Mouse (Mus musculus) cerebellum, adult 18-20 months (tissue): ENCODE measurements at regions not wholly inside any gene's neighbourhood (a gene's known extent, or its start where the extent isn't known, plus 50 kb on each side); places are given as distances from the start of the nearest gene placed in this dataset.
"Not testable (repeated sequence)": the region's sequence is repeated elsewhere in the genome, so short reads cannot be mapped to it uniquely, and the experiment has no call there.

ENCODE experiments used
- DNase-seq, 2 experiments: peaks; one replicate each; pipeline ENCODE4 v3.0.0; 2021

DNA sequence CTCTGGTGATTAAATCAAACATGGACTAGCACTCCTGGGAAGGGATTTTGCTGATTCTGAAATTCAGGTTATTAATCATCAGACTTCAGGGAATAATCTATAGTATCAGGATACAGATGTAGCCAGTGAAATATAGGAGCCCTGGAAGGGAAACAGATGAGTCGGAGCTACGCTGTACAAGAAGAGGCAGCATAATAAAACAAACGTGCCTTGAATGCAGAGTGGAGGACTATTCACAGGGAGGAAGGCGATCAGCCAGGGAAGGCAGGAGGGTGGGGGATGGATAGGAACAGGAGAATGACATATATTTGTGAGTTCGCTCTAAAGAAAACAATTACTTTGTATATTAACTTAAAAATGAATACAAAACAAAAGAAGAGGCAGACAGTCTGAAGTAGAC lies 286.6 kb upstream of the Got2 start:
- DNase-seq = no peak

DNA sequence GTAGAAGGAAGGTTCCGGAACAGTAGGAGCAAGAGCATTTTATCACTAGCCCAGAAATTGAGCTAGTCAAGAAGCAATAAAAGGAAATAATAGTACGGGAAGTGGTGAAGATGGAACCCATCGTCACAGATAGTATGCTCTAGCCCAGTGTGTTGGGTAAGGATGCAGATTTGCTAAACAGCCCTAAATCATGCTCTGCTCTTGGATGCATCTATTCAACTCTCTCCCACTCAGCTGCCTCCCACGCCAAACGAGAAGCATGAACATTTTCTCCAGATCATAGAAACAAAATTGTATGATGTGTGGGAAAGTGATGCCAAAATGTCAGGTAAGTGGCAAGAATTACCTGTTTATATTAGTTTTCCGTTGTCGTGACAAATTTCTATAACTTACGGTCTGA lies 276.6 kb upstream of the Got2 start:
- DNase-seq = no peak

DNA sequence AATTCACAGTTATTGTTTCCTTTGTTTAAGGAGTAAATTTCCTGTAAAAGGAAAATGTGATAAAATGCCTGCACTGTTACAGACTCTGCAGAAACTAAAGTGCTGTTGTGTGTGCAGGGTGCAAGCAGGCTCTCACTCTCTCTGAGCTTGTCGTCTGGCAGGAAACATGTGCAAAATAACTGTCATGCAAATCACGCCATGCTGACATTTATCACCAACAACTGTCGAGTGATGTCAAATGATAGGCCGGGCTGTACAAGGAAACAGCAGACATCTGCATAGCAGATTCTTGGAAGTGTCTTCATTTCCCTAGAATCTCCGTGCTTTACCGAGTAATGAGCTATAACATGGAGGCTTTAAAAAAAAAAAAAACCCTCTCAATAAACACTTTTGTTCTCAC lies 271.6 kb upstream of the Got2 start:
- DNase-seq = no peak

GRCm38 (mm10) chr8:96152496-96153250 lies 264.3 kb upstream of the Got2 start:
- peak; percentile 10 to 46 for DNase-seq

DNA sequence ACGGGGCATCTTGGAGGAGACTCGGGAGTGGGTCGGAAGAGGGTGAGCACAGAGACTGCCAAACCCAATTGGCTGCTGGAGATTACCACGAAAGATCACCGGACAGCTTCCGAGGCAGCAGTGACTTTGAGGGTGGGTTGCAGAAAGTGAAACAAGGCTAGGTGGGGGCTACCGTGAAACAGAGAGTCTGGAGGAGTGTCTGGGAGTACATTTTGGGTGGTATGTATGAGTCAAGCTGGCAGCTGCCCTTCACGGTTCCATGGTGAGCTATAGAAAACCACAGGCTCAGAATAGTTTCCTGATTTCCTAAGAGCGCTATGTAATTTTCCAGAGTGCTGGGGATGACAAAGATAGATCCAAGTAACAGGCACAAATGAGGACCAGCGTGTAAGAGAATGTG lies 263.7 kb upstream of the Got2 start:
- no peak for DNase-seq

- no peak for DNase-seq
These were observed 262.7 kb upstream of the Got2 start for GRCm38 (mm10) chr8:96151065-96151472.

DNA sequence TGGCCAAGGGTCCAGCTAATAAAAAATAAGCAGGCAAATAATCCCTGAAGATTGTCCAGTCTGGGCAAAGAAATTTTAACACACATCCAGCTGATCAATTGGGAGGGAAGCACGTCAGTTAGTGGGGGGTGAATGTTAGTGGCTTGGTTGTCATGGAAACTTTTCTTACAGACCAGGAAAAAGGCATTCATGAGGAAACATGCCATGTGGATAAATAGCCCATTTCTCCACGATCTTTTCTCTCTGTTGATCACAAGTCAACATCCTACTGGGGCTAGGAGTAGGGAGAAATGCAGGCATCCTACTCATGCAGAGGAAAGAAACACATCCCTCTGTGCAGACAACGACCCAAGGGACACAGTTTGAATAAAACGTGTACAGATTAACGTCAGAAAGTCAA lies 243.8 kb upstream of the Got2 start:
- no peak for DNase-seq

DNA sequence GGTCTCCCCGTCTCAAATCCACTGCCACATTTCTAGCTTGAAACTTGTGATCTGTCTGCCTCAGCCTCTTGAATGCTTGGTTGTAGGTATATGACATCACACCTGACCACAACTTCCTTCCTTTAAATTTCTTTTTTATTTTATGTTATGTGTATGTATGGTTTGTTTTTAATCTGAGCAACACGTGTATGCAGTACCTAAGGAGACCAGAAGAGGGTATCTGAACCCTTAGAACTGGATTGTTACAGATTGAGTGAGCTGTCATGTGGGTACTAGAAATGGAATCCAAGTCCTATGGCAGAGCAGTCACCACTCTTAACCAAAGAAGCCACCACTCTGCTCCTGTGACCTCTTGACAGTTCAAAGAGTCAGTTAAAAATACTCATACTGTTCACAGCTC lies 240.0 kb upstream of the Got2 start:
- DNase-seq = no peak

DNA sequence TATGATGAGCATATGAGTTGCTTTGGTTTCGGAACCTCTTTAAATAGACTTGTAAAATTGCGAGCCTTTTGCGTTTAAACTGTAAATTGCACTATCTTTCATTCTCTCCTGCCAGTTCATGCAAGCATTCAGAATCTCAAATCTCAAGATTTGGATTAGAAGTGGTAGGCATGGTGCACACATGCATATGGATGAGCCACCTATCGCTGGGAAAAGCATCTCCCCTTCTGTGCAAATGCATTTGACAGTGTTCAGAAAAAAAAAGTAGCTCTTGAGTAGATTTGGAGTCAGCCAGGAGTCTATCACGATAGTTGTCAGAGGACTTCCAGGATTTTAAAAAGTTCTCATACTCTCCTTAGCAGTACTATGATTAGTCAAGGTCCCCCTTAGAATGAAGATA lies 212.5 kb upstream of the Got2 start:
- no peak for DNase-seq

DNA sequence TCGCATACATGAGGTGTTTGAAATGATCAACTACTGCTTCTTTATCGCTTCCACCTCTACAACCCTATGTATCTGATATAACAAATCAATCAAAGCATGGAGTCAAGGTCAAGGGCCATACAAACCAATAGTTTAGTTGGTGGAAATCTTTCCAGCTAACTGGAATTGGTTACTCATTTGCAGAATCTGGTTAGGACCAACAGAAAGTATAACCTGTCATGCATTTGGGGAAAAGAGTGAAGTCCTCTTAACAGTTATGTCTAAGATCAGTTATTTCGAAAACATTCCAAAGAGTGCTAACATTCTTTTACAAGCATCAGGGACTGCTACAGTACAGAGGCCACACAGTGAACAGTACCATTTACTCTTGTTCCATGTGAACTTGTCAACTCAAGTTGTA lies 204.6 kb upstream of the Got2 start:
- no peak for DNase-seq

- peak in 1 of 2 experiments; percentile 2 for DNase-seq
These were observed 201.9 kb upstream of the Got2 start for GRCm38 (mm10) chr8:96090231-96090630.

- no peak for DNase-seq
These were observed 180.0 kb upstream of the Got2 start for GRCm38 (mm10) chr8:96068306-96068705.

DNA sequence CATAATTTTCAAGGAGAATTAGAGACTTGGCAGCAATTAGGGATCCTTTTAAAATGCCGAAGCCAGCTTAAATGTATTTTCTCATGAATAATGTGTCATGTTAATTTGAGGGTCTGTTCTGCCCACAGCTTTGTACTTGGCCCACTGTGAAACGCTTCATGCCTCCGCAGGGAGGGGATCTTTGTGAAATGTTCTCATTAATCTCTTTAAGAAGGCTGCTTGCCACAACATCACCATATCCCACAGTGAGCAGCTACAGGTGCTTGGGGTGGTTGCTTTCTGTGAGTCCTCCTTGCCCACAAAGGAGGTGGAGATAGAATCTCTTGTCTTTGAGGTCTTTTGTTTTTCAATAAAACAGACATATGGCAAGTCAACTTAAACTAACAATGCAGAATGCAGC lies 159.3 kb upstream of the Got2 start:
- DNase-seq = no peak

GRCm38 (mm10) chr8:96042335-96042734 lies 154.0 kb upstream of the Got2 start:
- no peak for DNase-seq

DNA sequence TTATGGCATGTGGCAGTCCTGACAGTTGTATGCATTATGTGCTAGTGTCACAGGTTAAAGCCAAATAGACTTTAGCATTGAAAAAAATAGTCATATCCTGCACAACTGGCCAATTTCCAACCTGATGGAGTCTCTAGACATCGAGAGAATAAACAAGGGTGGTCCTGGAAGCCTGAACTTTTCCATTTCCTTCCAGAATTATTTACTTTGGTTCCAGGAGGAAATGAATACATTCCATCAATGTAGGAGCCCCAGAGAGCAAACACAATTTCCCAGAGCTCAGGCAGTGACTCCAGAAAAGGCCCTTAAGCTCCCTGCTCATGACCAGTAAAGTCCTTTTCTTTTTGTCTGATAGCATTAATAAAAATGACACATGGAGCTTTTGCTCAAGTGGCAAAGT lies 151.9 kb upstream of the Got2 start:
- no peak for DNase-seq

- DNase-seq = not testable (repeated sequence)
These were observed 130.4 kb upstream of the Got2 start for GRCm38 (mm10) chr8:96018742-96019141.

- no peak for DNase-seq
These were observed 123.7 kb upstream of the Got2 start for GRCm38 (mm10) chr8:96012002-96012401.

DNA sequence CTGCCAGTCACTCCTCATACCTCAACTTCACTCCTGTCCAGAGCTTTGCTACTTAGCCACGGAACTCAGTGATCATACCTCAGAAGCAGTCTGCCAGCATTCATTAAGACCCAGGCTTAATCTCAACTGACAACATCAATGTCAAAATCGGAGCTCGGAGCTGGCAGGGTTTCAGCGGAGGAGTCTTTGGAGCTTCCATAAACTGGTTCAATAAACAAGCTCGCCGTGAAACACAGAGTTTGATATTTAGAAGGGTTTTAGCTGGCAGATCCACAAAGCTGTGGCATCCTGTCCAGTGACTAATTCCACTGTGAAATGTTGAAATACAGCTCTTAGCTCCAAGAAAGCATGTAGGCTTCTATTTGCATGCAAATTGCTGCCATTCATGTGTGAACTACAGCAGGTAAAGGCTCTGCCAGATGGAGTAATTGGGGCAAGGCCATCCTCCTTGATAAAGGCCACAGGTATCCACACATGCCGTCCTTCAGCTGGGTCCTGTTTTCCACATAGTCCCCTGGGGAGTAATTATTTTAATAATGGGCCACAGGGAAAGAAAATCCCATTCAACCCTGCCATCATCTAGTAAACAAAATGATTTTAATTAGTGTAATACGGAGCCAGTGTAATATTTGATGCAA lies 103.6 kb upstream of the Got2 start:
- no peak for DNase-seq

DNA sequence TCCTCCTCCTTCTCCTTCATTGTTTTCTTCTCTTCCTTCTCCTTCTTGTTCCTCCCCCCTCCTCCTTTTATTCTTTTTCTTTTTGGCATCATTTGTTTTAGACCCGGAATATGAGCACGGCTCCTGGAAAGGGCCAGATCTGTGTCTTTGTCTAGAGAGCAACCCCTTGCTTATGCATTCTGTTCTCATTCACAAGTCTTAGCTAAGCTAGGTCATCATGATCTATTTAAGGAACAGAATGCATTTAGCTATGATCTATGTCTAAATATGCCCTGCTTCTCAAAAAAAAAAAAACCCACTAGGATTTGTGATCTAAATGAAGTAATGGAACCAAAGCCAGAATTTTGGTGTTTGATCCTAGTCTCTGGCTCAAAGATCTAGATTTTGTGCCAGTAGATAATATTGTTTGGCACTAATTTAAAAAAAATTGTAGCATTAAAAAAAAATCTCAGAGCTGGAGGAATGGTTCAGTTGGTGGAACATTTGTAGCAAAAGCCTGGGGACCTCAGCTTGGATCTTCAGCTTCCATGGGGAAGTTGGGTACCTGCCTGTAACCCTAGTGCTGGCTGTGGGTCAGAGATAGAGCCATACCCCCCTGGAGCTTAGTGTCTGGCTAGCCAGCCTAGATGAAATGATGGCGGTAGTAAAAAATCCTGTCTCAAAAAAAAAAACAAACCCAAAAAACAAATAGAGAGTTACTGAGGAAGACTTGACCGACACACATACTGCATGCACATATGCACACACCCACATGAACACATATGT lies 100.5 kb upstream of the Got2 start:
- DNase-seq = no peak

- DNase-seq = no peak
These were observed 98.7 kb upstream of the Got2 start for GRCm38 (mm10) chr8:95987011-95987440.

DNA sequence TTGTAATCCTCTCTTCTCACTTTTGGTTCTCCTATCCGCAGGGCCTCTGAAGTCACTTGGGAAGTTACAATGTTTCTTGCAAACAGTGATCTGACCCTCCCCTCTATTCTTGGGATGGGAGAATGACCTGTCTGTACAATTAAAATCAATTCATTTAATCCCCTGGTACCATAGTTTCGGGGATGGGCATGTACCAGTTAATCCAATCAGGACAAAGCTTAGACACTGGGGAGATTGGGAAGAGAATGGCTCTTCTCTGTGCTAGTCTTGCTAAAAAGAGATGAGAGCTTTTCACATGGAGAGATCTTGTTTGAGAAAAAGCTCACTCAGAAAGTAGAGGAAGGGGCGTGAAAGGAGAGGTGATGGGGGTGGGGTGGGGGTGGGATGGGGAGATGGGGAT lies 98.1 kb upstream of the Got2 start:
- DNase-seq = no peak

- no peak for DNase-seq
These were observed 95.3 kb upstream of the Got2 start for GRCm38 (mm10) chr8:95983690-95984089.

DNA sequence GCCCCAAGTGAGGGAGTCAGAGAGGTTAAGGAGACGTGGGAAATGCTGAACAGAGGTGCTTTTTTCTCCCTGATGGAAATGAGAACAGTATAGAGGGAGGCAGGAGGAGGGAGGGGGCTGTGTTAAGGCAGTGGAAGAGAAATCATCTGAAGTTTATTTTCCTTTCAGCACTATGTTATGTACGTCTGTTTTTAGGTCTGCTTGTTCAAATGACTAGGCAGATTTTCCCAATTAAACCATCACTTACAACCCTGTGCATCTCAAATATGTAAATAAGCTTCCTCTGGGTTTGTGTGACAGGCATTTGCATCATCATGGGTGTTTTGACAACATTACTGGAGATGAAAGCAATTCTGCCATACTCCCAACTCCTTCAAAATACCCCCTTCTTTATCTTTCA lies 92.1 kb upstream of the Got2 start:
- DNase-seq = no peak

- DNase-seq = no peak
These were observed 90.9 kb upstream of the Got2 start for GRCm38 (mm10) chr8:95979223-95979622.
